Mouse (Mus musculus): ENCODE results near the gene Ten1.

GRCm38 (mm10) chr11:116161312-116161711 lies 37.3 kb upstream of the Ten1 start:
- no peak for TF ChIP-seq CTCF (IDR thresholded peaks at IDR 0.05; ENCODE audit: control insufficient read depth, insufficient read depth, low read length)
- TF ChIP-seq POLR2A (IDR thresholded peaks at IDR 0.05; ENCODE audit: borderline replicate concordance, control insufficient read depth, low read depth, low read length): no peak

Measured in bone marrow, adult 2 months (tissue).